Mouse (Mus musculus) intestine, embryonic 15.5 days (tissue): ENCODE results near the gene Prlh. TPM values are rescaled to one million over a fixed set of nuclear protein-coding genes. Genes with fewer than 3 reads are reported as not detected.

Experiments used
- ATAC-seq: fragments of 200-750 bp; cut with Nextera tagmentation; 2 replicates; pipeline ENCODE4 v1.8.0; 2017; ENCODE audit warnings: moderate TSS enrichment, moderate library complexity
- H3K27ac ChIP-seq: fragments of 300-500 bp; sonication (generic); 2 replicates; pipeline ENCODE4 v1.5.1; 2015; ENCODE audit warnings: mild to moderate bottlenecking, inconsistent platforms
- H3K27me3 ChIP-seq: fragments of 300-500 bp; sonication (generic); replicated peaks from 2 replicates; pipeline ENCODE4 v1.6.1; 2015; ENCODE audit warnings: inconsistent platforms
- H3K36me3 ChIP-seq: fragments of 300-500 bp; sonication (generic); 2 replicates; pipeline ENCODE4 v1.6.1; 2015; ENCODE audit warnings: inconsistent platforms
- H3K4me1 ChIP-seq: fragments of 300-500 bp; sonication (generic); replicated peaks from 2 replicates; pipeline ENCODE4 v1.6.1; 2015; ENCODE audit warnings: inconsistent platforms
- H3K4me2 ChIP-seq: fragments of 300-500 bp; sonication (generic); replicated peaks from 2 replicates; pipeline ENCODE4 v1.6.1; 2015; ENCODE audit warnings: mild to moderate bottlenecking, inconsistent platforms
- H3K4me3 ChIP-seq: fragments of 300-500 bp; sonication (generic); replicated peaks from 2 replicates; pipeline ENCODE4 v1.5.1; 2015; ENCODE audit warnings: inconsistent platforms
- H3K9ac ChIP-seq: fragments of 300-500 bp; sonication (generic); 2 replicates; pipeline ENCODE4 v1.6.1; 2015; ENCODE audit warnings: inconsistent platforms
- H3K9me3 ChIP-seq: fragments of 300-500 bp; sonication (generic); 2 replicates; pipeline ENCODE4 v1.6.1; 2016; ENCODE audit warnings: inconsistent platforms
- WGBS: fragments of 180-500 bp; shearing (Covaris S2); methylation state at CpG from one replicate; pipeline ENCODE4 v1.1.7; 2015; 5-methylcytosine and 5-hydroxymethylcytosine counted together
- polyA plus RNA-seq: library from polyadenylated mRNA; unstranded; fragments of >200 nt; fragmentation: Nextera tagmentation; extraction: Ambion mirVana; gene quantifications from 2 replicates; pipeline ENCODE4 v1.2.1, GENCODE M21; 2015

Prlh gene
- polyA plus RNA-seq: not detected in 2 replicates

DNA sequence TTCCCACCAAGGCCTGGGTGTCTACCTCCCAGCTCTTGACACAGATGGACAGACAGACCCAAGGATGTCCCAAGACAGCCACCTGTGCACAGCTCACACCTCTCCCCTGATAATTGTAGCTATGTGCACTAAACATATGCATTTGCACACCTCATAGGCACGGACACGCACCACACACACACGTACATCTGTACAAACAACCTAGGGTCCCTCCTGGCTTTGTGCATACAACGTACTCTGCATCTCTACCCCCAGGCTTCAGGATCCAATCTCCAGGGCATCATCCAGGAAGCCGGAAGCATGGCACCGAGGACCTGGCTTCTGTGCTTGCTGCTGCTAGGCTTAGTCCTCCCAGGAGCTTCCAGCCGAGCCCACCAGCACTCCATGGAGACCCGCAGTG, at the start of gene Prlh:
TSS of gene Prlh (plus strand) at position 301 of the 400 bp plus-strand sequence.
- Histone ChIP-seq H3K27me3 (no peaks in the 10 kb centered on the region), H3K4me1 (no peaks in the 10 kb centered on the region), H3K9me3 (no peaks in the 10 kb centered on the region), H3K36me3 (no peaks in the 10 kb centered on the region), H3K4me3 (no peak within 1 kb of the TSS), H3K9ac (no peak within 1 kb of the TSS), H3K27ac (no peak within 1 kb of the TSS), H3K4me2 (no peak within 1 kb of the TSS)
- WGBS: 83% methylated on average over 8 of the region's 8 CpGs
- ATAC-seq: no peak

DNA sequence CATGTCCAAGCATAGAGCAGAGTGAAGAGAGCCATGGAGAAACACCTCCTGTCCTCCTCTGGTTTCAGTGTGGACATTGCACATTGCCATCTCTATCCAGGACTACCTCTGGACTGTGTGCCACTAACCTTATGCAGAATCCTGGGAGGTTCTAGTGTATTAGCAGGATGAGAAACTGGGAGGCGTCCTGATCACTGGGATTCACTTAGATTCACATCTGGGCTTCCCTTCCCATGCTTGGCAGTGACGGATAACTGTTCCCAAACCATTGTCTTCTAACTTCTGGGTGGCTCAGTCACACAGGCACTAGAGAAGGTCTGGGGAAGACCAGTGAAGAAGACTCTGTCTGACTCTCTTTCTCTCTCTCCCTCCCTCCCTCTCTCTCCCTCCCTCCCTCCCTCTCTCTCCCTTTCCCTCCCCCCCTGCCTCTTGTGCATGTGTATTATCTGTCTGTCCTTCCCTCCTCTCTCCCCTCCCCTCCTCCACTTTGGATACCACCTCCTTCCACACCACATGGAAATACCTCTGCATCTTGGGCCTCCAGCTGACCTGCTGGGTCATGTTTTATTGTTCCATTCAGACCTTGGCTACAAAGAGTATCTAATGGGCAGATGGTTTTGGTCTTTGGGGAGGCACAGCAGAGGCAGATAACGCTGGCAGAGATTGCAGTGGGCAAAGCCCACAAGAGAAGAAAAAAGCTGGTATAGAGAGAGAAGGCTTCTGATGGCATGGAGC, 49.5 kb upstream of the Prlh start:
- Histone ChIP-seq H3K27me3 (no peaks in the 10 kb centered on the region), H3K36me3 (no peaks in the 10 kb centered on the region), H3K9ac (no peak overlapping the region; the same call in 1 of the 2 replicates), H3K27ac (peak overlapping the region; percentile 91), H3K9me3 (no peaks in the 10 kb centered on the region), H3K4me3 (no peak overlapping the region), H3K4me1 (peaks cover 23% of the 10 kb centered on the region), H3K4me2 (no peak overlapping the region; the same call in 1 of the 2 replicates)
- no peak for ATAC-seq
- 41% methylated on average over 3 of the region's 3 CpGs for WGBS

DNA sequence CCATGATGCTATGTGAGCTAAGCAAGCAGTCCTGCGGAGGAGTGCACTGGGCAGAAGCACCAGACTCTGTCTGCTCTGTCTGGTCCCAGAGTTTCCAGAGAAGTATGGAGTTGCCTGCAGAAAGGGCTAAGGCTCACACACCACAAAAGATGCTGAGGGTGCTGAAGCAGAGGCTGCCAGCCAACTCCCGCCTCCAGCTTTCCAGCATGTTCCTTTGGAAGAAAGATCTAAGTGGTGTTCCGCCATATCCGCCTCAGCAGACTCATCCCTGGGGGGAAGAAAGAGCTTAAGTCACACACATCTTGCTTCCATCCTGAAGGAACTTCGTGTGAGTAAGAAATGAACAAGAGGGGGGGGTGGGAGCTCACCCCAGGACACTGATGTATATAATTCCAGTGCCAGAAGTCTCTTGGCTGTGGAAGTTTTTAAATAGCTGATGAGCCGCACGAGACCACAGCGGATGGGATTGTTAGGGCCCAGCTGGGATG, 48.9 kb upstream of the Prlh start:
- Histone ChIP-seq H3K9ac (no peak overlapping the region; the same call in 1 of the 2 replicates), H3K4me3 (no peak overlapping the region), H3K27me3 (no peaks in the 10 kb centered on the region), H3K27ac (peak overlapping the region; percentile 91), H3K9me3 (no peaks in the 10 kb centered on the region), H3K36me3 (no peaks in the 10 kb centered on the region), H3K4me2 (no peak overlapping the region; the same call in 1 of the 2 replicates), H3K4me1 (peaks cover 26% of the 10 kb centered on the region)
- ATAC-seq: peak; percentile 77
- 38% methylated on average over 8 of the region's 8 CpGs for WGBS

DNA sequence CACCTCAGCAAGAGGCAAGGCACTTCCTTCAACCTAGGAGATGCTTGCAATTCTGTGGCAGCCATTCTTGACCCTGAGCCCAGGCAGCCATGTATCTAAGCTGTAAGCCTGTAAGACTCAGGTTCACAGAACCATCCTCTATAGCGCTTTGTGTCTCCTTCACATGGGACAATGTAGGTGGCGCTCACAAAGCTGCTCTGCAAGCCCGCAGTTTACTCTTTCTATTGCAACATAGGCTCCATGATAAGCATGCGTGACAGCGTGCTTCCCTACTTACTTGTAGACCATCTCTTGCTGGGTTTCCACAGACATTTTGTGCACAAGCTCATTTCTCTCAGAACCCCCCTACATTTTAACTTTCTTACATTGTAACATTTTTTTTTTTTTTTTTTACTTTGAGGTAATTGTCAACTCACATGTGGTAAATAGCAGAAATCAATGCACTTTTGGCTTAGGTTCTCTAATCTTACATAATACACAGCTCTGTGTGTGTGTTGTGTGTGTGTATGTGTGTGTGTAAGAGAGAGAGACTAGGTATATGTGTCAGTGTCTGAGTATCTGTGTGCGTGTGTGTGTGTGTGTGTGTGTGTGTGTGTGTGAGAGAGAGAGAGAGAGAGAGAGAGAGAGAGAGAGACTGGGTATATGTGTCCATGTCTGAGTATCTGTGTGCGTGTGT, 48.0 kb upstream of the Prlh start:
- Histone ChIP-seq H3K9me3 (no peaks in the 10 kb centered on the region), H3K4me2 (no peak overlapping the region), H3K36me3 (no peaks in the 10 kb centered on the region), H3K27ac (peak overlapping the region; percentile 91), H3K27me3 (no peaks in the 10 kb centered on the region), H3K4me3 (no peak overlapping the region), H3K9ac (no peak overlapping the region), H3K4me1 (peaks cover 34% of the 10 kb centered on the region)
- no peak for ATAC-seq
- WGBS: 84% methylated on average over 7 of the region's 7 CpGs

DNA sequence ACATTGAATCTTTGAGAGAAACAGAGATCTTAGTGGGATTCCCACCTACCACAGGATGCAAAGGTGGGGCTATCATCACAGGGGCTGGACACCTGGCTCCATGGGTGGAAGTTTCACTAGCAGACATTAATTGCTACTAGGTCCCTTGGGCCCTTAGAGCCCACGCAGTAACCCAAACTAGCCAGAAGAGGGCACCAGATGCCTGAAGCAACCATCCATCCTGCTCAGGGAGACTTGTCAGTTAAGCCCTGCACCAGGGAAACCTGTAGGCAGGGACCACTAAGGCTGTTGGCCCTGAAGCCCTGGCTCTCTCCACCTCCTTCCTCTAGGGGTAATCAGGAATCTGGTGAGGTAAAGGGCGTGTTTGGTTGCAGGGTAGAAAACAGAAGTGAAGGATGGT, 46.6 kb upstream of the Prlh start:
- H3K4me2 ChIP-seq: no peak overlapping the region
- 33% methylated on average over 2 of the region's 2 CpGs for WGBS
- no peak overlapping the region for H3K9ac ChIP-seq
- no peak for ATAC-seq
- H3K36me3 ChIP-seq: no peaks in the 10 kb centered on the region
- H3K27ac ChIP-seq: no peak overlapping the region
- H3K4me1 ChIP-seq: peaks cover 47% of the 10 kb centered on the region
- H3K4me3 ChIP-seq: no peak overlapping the region
- H3K27me3 ChIP-seq: no peaks in the 10 kb centered on the region
- H3K9me3 ChIP-seq: no peaks in the 10 kb centered on the region

DNA sequence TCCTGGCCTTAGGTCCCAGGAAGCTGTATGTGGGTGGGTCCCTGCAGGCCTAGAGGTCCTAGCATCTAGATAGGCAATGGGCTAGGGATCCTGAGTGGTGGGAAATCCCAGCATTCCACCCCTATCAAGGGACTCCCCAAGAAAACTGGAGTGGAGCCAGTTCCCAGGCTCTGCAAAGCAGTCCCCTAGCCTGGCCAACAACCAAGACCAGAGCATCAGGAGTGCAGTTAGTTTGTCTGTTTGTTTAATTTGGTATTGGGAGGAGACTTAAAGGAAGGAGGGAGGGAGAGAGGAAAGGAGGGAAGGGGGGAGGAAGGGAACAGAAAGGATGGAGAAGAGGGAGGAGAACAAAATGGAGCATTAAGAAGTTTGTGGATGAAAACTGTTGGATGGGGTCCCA, 43.7 kb upstream of the Prlh start:
- Histone ChIP-seq H3K36me3 (no peaks in the 10 kb centered on the region), H3K4me2 (peak overlapping the region; percentile 51), H3K27me3 (no peaks in the 10 kb centered on the region), H3K9ac (no peak overlapping the region), H3K9me3 (no peaks in the 10 kb centered on the region), H3K27ac (peak overlapping the region; percentile 79), H3K4me1 (peaks cover 32% of the 10 kb centered on the region), H3K4me3 (no peak overlapping the region)
- peak; percentile 60 for ATAC-seq

DNA sequence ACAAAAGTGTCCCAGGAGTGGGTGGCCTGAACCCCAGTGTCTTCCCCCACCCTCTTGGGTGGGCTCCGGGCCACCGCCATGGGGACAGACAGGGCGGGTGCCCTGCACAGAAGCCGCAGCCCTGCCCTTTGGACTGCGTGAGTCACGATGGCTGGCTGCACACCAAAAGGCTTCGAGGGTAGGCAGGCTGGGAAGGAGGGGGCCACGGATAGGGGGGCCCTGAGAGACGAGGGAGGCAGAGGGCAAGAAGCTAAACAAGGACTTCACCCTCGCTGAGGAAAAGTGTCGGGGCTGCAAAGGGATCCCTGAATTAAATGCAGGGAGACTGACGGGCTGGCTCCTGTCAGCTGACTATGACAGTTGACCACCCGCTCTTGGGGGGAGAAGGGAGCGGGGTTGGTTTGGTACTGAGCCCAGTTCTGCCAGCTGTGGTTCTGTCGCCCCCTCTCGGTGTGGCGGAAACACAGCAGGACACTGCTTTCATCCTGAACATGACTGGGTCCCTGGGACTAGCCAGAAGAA, 43.2 kb upstream of the Prlh start:
- Histone ChIP-seq H3K4me3 (peak overlapping the region; percentile 9; the same call in 1 of the 2 replicates), H3K27me3 (no peaks in the 10 kb centered on the region), H3K4me1 (peaks cover 30% of the 10 kb centered on the region), H3K9me3 (no peaks in the 10 kb centered on the region), H3K9ac (peak overlapping the region; percentile 26; the same call in 1 of the 2 replicates), H3K4me2 (peak overlapping the region; percentile 51), H3K27ac (peak overlapping the region; percentile 79), H3K36me3 (no peaks in the 10 kb centered on the region)
- WGBS: 21% methylated on average over 17 of the region's 17 CpGs
- peak; percentile 79 for ATAC-seq

DNA sequence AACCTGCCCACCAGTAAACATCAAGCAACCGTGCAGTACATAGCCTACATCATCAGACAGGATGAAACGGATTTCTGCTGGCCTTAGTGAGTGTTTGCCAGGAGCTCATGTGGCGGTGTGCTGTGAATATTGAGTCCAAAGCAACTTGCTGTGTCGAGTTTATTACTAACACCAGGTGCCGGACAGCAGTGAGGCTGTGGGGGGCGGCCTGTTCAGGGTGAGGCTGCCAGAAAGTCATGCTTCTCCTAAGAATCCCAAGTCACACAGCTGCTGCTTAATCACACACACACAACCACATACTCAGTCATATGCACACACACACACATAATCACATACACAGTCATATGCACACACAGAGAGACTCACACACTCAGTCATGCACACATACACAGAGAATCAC, 39.7 kb upstream of the Prlh start:
- peaks cover 35% of the 10 kb centered on the region for H3K4me1 ChIP-seq
- H3K27me3 ChIP-seq: no peaks in the 10 kb centered on the region
- no peak overlapping the region for H3K27ac ChIP-seq
- no peak overlapping the region for H3K4me3 ChIP-seq
- H3K4me2 ChIP-seq: no peak overlapping the region
- 70% methylated on average over 6 of the region's 6 CpGs for WGBS
- no peak for ATAC-seq
- H3K9ac ChIP-seq: no peak overlapping the region
- no peaks in the 10 kb centered on the region for H3K9me3 ChIP-seq
- no peaks in the 10 kb centered on the region for H3K36me3 ChIP-seq

DNA sequence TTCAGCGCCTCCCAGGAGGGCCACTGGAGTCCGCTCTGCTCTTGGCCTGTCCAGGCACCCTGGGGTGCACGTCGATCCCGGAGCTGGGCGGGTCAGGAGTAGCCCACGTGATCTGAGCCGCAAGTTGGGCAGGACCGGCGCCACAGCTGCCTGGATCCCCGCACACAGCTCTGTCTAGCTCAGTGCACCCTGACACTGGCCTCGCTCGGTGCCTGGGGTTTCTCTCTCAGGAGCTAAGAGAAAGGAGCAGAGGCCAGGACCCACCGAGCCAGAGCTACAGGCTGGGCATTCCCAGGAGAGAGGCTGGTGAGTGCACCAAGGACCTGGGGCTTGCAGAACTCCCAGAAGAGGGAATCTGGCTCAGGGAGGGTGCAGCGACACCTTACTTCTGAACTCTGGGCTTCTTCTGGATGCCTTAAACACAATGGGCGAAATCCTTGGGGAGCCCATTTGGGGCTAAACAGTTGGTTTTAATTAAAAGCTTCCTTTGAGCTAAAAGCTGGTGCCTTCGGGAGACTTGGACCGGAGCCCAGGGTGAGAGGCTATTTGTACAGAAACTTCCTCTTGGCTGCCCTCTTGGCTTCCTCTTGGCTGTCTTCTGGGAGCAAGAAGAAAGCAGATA, 37.8 kb upstream of the Prlh start, which contains the start of gene Mlph:
TSS of gene Mlph (plus strand) at position 138 of the 622 bp plus-strand sequence.
- no peaks in the 10 kb centered on the region for H3K27me3 ChIP-seq
- peak; percentile 65 for ATAC-seq
- H3K27ac ChIP-seq: no peak within 1 kb of the TSS
- H3K9me3 ChIP-seq: 0 out of 2 replicates have a peak, but pooled peaks cover 3% of the 10 kb centered on the region
- WGBS: 17% methylated on average over 18 of the region's 18 CpGs
- H3K4me1 ChIP-seq: peaks cover 22% of the 10 kb centered on the region
- H3K4me2 ChIP-seq: peak within 1 kb of the TSS; percentile 52
- no peaks in the 10 kb centered on the region for H3K36me3 ChIP-seq
- H3K4me3 ChIP-seq: peak within 1 kb of the TSS; percentile 22
- H3K9ac ChIP-seq: 0 out of 2 replicates have a peak within 1 kb of the TSS, but pooled peaks have one; percentile 6

DNA sequence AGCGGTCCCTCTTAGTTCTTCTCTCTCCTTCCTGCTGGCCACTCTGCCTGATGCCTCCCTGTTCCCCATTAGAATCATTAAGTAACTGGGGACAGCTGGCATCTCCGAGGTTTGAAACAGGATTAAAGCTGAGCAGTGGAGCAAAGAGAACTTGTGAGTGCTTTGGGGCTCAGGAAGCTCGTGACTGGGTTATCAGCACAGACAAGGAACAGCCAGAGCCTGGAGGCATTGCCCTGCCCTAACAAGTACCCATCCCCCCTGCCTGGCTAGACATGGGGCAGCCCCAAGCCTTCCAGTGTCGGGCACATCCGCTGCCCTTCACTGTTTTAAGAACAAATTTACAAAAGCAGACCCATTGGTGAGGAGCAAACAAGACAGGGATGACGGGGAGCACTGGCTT, 35.4 kb upstream of the Prlh start:
- WGBS: 57% methylated on average over 6 of the region's 6 CpGs
- Histone ChIP-seq H3K4me2 (no peak overlapping the region), H3K4me3 (no peak overlapping the region), H3K9me3 (peaks cover 6% of the 10 kb centered on the region; the same call in 1 of the 2 replicates), H3K27me3 (no peaks in the 10 kb centered on the region), H3K9ac (no peak overlapping the region), H3K27ac (no peak overlapping the region), H3K36me3 (no peaks in the 10 kb centered on the region), H3K4me1 (peaks cover 11% of the 10 kb centered on the region)
- ATAC-seq: peak; percentile 29; the same call in 1 of the 2 replicates

DNA sequence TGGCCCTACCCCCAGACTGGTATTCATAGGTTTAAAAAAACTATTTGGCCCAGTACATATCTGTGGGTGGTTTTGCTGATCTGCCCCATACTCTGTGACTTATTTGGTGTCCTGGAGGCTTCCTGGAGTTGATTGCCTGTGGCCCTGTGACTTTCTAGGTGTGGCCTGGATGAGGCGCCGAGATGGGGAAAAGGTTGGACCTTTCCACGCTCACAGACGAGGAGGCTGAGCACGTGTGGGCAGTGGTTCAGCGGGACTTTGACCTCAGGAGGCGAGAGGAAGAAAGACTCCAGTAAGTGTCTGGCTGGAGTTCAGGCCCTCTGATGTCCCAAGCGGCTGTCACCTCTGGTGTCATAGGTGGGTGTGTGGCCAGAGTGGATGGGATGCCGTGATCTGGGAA, 31.2 kb upstream of the Prlh start:
- Histone ChIP-seq H3K36me3 (no peaks in the 10 kb centered on the region), H3K9ac (no peak overlapping the region), H3K4me3 (no peak overlapping the region), H3K27ac (no peak overlapping the region), H3K4me2 (no peak overlapping the region), H3K9me3 (peaks cover 6% of the 10 kb centered on the region; the same call in 1 of the 2 replicates), H3K4me1 (0 out of 2 replicates have a peak, but pooled peaks cover 4% of the 10 kb centered on the region), H3K27me3 (no peaks in the 10 kb centered on the region)
- 80% methylated on average over 9 of the region's 9 CpGs for WGBS
- peak; percentile 70 for ATAC-seq

DNA sequence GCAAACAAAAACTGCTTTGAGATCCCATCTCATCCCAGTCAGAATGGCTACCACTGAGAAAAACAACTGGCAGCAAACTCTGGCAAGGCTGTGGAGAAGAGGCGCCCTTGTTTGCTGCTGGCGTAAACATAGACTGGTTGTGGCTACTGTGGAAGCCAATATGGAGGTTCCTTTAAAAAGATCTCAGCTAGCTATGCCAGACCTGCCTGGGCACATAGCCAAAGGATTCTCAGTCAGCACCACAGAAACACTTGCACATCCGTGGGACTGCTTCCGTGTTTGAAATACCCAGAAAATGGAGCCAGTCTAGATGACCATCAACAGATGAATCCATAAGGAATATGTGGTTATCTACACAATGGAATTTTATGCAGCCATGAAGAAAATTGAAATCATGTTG, 26.9 kb upstream of the Prlh start:
- Histone ChIP-seq H3K27ac (no peak overlapping the region), H3K4me2 (no peak overlapping the region), H3K27me3 (no peaks in the 10 kb centered on the region), H3K9me3 (no peaks in the 10 kb centered on the region), H3K9ac (no peak overlapping the region), H3K4me1 (peaks cover 12% of the 10 kb centered on the region), H3K4me3 (no peak overlapping the region), H3K36me3 (no peaks in the 10 kb centered on the region)
- ATAC-seq: no peak
- WGBS: 72% methylated on average over 4 of the region's 4 CpGs
